Mouse (Mus musculus) midbrain, embryonic 14.5 days (tissue): ENCODE measurements around the gene Ubl4b. TPM values are rescaled to one million over a fixed set of nuclear protein-coding genes. Genes with fewer than 3 reads are reported as not detected.

ENCODE experiments used
- ATAC-seq: fragments of 200-750 bp; cut with Nextera tagmentation; 2 replicates; pipeline ENCODE4 v1.8.0; 2017; ENCODE audit warnings: moderate number of reproducible peaks, moderate library complexity; ENCODE audit not compliant: low FRiP score, low TSS enrichment
- DNase-seq: peaks from one replicate; pipeline ENCODE4 v3.0.0-alpha.2; 2015
- H3K27ac ChIP-seq: fragments of 300-500 bp; sonication (generic); replicated peaks from 2 replicates; pipeline ENCODE4 v1.5.1; 2014; ENCODE audit warnings: mild to moderate bottlenecking, low read depth, low read length, moderate library complexity
- H3K27me3 ChIP-seq: fragments of 300-500 bp; sonication (generic); 2 replicates; pipeline ENCODE4 v1.6.1; 2014; ENCODE audit warnings: low read length, control low read depth, mixed read lengths; ENCODE audit not compliant: control insufficient read depth, insufficient read depth
- H3K36me3 ChIP-seq: fragments of 300-500 bp; sonication (generic); 2 replicates; pipeline ENCODE4 v1.6.1; 2014; ENCODE audit warnings: low read length, control low read depth; ENCODE audit not compliant: control insufficient read depth, insufficient read depth
- H3K4me1 ChIP-seq: fragments of 300-500 bp; sonication (generic); 2 replicates; pipeline ENCODE4 v1.6.1; 2014; ENCODE audit warnings: mild to moderate bottlenecking, antibody characterized with exemption, low read length, control low read depth; ENCODE audit not compliant: control insufficient read depth, insufficient read depth
- H3K4me2 ChIP-seq: fragments of 300-500 bp; sonication (generic); 2 replicates; pipeline ENCODE4 v1.6.1; 2014; ENCODE audit warnings: mild to moderate bottlenecking, low read length, moderate library complexity
- H3K4me3 ChIP-seq: fragments of 300-500 bp; sonication (generic); replicated peaks from 2 replicates; pipeline ENCODE4 v1.5.1; 2014; ENCODE audit warnings: low read depth, low read length
- H3K9ac ChIP-seq: fragments of 300-500 bp; sonication (generic); replicated peaks from 2 replicates; pipeline ENCODE4 v1.6.1; 2014; ENCODE audit warnings: mild to moderate bottlenecking, low read length, moderate library complexity
- H3K9me3 ChIP-seq: fragments of 300-500 bp; sonication (generic); 2 replicates; pipeline ENCODE4 v1.6.1; 2016; ENCODE audit warnings: low read length, control low read depth, mixed read lengths; ENCODE audit not compliant: control insufficient read depth
- WGBS: fragments of 180-500 bp; shearing (Covaris S2); extraction: QIAGEN DNeasy Blood & Tissue Kit; methylation state at CpG from one replicate; pipeline ENCODE4 v1.1.7; 2014; 5-methylcytosine and 5-hydroxymethylcytosine counted together
- polyA plus RNA-seq: library from polyadenylated mRNA; unstranded; fragments of >200 nt; fragmentation: Nextera tagmentation; extraction: Ambion mirVana; gene quantifications from 2 replicates; pipeline ENCODE4 v1.2.1, GENCODE M21; 2014

The Ubl4b gene
- polyA plus RNA-seq, 1 experiment from 2014 or later: not detected

DNA sequence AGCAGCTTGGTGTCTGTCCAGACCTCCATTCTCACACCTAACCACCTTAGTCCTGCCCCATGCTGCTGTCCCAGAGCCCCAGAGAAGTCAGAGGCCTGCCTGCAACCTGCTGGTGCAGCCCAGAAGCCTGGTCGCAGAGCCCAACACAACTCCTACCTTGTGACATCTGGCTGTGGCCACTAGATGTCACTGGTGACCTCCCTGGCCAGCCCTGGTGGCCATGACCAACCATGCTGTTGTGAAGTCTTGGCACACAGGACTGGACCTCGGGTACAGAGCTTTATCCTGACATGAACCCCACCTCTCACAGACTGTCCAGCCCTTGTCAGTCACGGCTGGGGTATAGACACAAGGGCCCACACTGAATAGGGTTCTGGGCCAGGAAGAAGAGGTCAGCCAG lies 4.3 kb upstream of the Ubl4b start:
- Histone ChIP-seq H3K9me3 (no peaks in the 10 kb centered on the region), H3K9ac (no peak overlapping the region), H3K27ac (no peak overlapping the region), H3K27me3 (no peaks in the 10 kb centered on the region), H3K4me1 (no peaks in the 10 kb centered on the region), H3K4me3 (no peak overlapping the region), H3K4me2 (no peak overlapping the region), H3K36me3 (no peaks in the 10 kb centered on the region)
- peak; percentile 78 for DNase-seq
- ATAC-seq: peak; percentile 62; the same call in 1 of the 2 replicates
- 13% methylated on average over 3 of the region's 3 CpGs for WGBS

DNA sequence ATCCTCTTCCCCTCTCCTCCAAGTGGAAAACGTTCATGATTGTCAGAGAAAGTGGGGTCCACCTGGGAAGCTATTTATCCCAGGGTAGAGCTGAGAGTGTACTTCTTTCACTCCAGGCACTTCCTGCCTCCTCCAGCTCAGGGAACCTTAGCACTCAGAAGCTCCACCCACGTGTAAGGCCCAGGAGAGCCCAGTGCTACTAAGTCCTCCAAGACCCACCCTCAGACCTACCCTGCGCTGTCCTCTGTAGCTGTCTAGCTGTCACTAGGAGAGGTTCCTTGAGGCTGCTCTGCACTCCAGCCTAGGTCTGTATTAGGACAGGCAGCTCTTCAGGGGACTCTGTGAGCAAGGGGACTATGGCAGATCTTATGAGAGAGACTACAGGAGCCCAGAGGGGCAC lies 3.9 kb upstream of the Ubl4b start:
- Histone ChIP-seq H3K27ac (no peak overlapping the region), H3K4me3 (no peak overlapping the region), H3K4me2 (no peak overlapping the region), H3K36me3 (no peaks in the 10 kb centered on the region), H3K4me1 (no peaks in the 10 kb centered on the region), H3K27me3 (no peaks in the 10 kb centered on the region), H3K9ac (no peak overlapping the region), H3K9me3 (no peaks in the 10 kb centered on the region)
- DNase-seq (no peak), ATAC-seq (no peak)
- 33% methylated on average over 3 of the region's 3 CpGs for WGBS

GRCm38 (mm10) chr3:107550409-107551049 lies 4.3 kb downstream of the Ubl4b start:
- WGBS: 70% methylated on average over 17 of the region's 17 CpGs
- Histone ChIP-seq H3K4me1 (no peaks in the 10 kb centered on the region), H3K9ac (no peak overlapping the region), H3K27me3 (no peaks in the 10 kb centered on the region), H3K36me3 (no peaks in the 10 kb centered on the region), H3K27ac (no peak overlapping the region), H3K4me2 (no peak overlapping the region), H3K4me3 (no peak overlapping the region), H3K9me3 (no peaks in the 10 kb centered on the region)
- ATAC-seq (no peak), DNase-seq (peak; percentile 89)

DNA sequence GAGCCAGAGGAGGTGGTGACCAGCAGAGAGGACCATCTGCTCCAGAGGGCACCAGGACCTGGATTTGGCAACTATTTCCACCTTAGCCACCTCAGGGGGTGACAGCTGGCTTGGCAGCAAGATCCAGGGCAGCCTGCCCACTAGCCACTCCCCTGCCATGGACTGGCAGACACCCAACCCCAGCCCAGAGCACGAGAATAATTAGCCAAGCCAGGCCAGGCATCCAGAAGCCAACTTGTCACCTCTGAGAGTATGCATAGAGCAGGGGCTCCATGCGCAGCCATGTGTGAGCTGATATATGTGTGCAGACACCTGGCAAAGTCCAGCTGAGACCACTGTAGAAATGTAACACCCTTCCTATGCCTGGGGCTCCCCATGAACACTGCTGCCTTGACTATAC lies 7.9 kb downstream of the Ubl4b start:
- H3K4me2 ChIP-seq: no peak overlapping the region
- H3K9me3 ChIP-seq: no peaks in the 10 kb centered on the region
- H3K27ac ChIP-seq: no peak overlapping the region
- ATAC-seq (peak; percentile 34; the same call in 1 of the 2 replicates), DNase-seq (no peak)
- no peaks in the 10 kb centered on the region for H3K36me3 ChIP-seq
- no peak overlapping the region for H3K9ac ChIP-seq
- no peaks in the 10 kb centered on the region for H3K4me1 ChIP-seq
- H3K27me3 ChIP-seq: no peaks in the 10 kb centered on the region
- H3K4me3 ChIP-seq: no peak overlapping the region
- 68% methylated on average over 2 of the region's 2 CpGs for whole genome bisulfite sequencing

GRCm38 (mm10) chr3:107545716-107546412 lies 9.0 kb downstream of the Ubl4b start:
- ATAC-seq (no peak), DNase-seq (no peak)
- no peak overlapping the region for H3K27ac ChIP-seq
- 87% methylated on average over 10 of the region's 10 CpGs for WGBS
- no peaks in the 10 kb centered on the region for H3K4me1 ChIP-seq
- H3K4me2 ChIP-seq: no peak overlapping the region
- H3K9ac ChIP-seq: no peak overlapping the region
- H3K27me3 ChIP-seq: no peaks in the 10 kb centered on the region
- no peaks in the 10 kb centered on the region for H3K36me3 ChIP-seq
- no peaks in the 10 kb centered on the region for H3K9me3 ChIP-seq
- no peak overlapping the region for H3K4me3 ChIP-seq

DNA sequence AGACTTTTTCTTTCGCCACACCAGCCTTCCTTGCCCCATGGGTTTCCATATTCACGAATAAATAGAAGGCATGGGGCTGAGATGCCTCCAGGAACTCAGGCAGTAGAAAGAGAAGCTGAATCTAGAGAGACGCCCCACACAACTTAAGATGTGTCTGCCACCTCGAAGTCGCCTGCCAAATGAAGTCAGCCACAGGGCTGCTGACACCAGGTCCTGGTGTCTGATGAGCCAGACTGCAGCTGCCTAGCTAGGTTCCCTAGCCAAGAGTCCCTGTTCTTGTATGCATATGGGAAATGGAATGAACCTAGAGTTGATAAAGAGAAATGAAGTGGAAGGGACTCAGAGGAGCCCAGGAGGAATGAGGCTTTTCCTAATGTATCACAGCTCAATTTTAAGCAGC lies 9.6 kb downstream of the Ubl4b start:
- no peak for DNase-seq
- 81% methylated on average over 5 of the region's 5 CpGs for WGBS
- H3K27me3 ChIP-seq: no peaks in the 10 kb centered on the region
- H3K27ac ChIP-seq: no peak overlapping the region
- no peak overlapping the region for H3K4me3 ChIP-seq
- no peaks in the 10 kb centered on the region for H3K4me1 ChIP-seq
- no peak for ATAC-seq
- no peak overlapping the region for H3K9ac ChIP-seq
- H3K36me3 ChIP-seq: no peaks in the 10 kb centered on the region
- no peaks in the 10 kb centered on the region for H3K9me3 ChIP-seq
- no peak overlapping the region for H3K4me2 ChIP-seq

- H3K9me3 ChIP-seq: no peaks in the 10 kb centered on the region
- H3K27me3 ChIP-seq: no peaks in the 10 kb centered on the region
- H3K4me1 ChIP-seq: no peaks in the 10 kb centered on the region
- no peak for DNase-seq
- no peak overlapping the region for H3K4me3 ChIP-seq
- no peak overlapping the region for H3K9ac ChIP-seq
- no peak overlapping the region for H3K27ac ChIP-seq
- 84% methylated on average over 8 of the region's 8 CpGs for WGBS
- ATAC-seq: no peak
- no peaks in the 10 kb centered on the region for H3K36me3 ChIP-seq
- H3K4me2 ChIP-seq: no peak overlapping the region
These were observed 11.5 kb downstream of the Ubl4b start for GRCm38 (mm10) chr3:107543158-107544080.

GRCm38 (mm10) chr3:107542584-107542983 lies 12.3 kb downstream of the Ubl4b start:
- WGBS: 66% methylated on average over 4 of the region's 4 CpGs
- DNase-seq: no peak
- ATAC-seq: no peak

More at GRCm38 (mm10) chr3:107542584-107542983, 12.3 kb downstream of the Ubl4b start:
- H3K9ac ChIP-seq: no peak overlapping the region
- H3K27me3 ChIP-seq: no peaks in the 10 kb centered on the region
- no peaks in the 10 kb centered on the region for H3K9me3 ChIP-seq
- H3K4me2 ChIP-seq: no peak overlapping the region
- H3K4me1 ChIP-seq: no peaks in the 10 kb centered on the region
- no peak overlapping the region for H3K4me3 ChIP-seq
- no peaks in the 10 kb centered on the region for H3K36me3 ChIP-seq
- H3K27ac ChIP-seq: no peak overlapping the region
